Mouse (Mus musculus) midbrain, embryonic 13.5 days (tissue): Measurements from ENCODE around the gene Tgfb3. TPM values are rescaled to one million over a fixed set of nuclear protein-coding genes. Genes with fewer than 3 reads are reported as not detected.

Experiments
- ATAC-seq: fragments of 200-750 bp; cut with Nextera tagmentation; 2 replicates; pipeline ENCODE4 v1.8.0; 2017; ENCODE audit warnings: mild to moderate bottlenecking, moderate TSS enrichment, moderate library complexity
- H3K27ac ChIP-seq: fragments of 300-500 bp; sonication (generic); 2 replicates; pipeline ENCODE4 v1.5.1; 2015; ENCODE audit warnings: inconsistent platforms, mild to moderate bottlenecking, moderate library complexity
- H3K27me3 ChIP-seq: fragments of 300-500 bp; sonication (generic); 2 replicates; pipeline ENCODE4 v1.6.1; 2015; ENCODE audit warnings: mild to moderate bottlenecking, inconsistent platforms
- H3K36me3 ChIP-seq: fragments of 300-500 bp; sonication (generic); 2 replicates; pipeline ENCODE4 v1.6.1; 2015; ENCODE audit warnings: mild to moderate bottlenecking, inconsistent platforms
- H3K4me1 ChIP-seq: fragments of 300-500 bp; sonication (generic); replicated peaks from 2 replicates; pipeline ENCODE4 v1.6.1; 2015; ENCODE audit warnings: inconsistent platforms
- H3K4me2 ChIP-seq: fragments of 300-500 bp; sonication (generic); replicated peaks from 2 replicates; pipeline ENCODE4 v1.6.1; 2015; ENCODE audit warnings: moderate library complexity, mild to moderate bottlenecking, inconsistent platforms
- H3K4me3 ChIP-seq: fragments of 300-500 bp; sonication (generic); replicated peaks from 2 replicates; pipeline ENCODE4 v1.5.1; 2015; ENCODE audit warnings: mild to moderate bottlenecking, inconsistent platforms
- H3K9ac ChIP-seq: fragments of 300-500 bp; sonication (generic); replicated peaks from 2 replicates; pipeline ENCODE4 v1.6.1; 2015; ENCODE audit warnings: mild to moderate bottlenecking, inconsistent platforms
- H3K9me3 ChIP-seq: fragments of 300-500 bp; sonication (generic); 2 replicates; pipeline ENCODE4 v1.6.1; 2016; ENCODE audit warnings: mild to moderate bottlenecking, inconsistent platforms
- WGBS: fragments of 180-500 bp; shearing (Covaris S2); methylation state at CpG from one replicate; pipeline ENCODE4 v1.1.7; 2015; 5-methylcytosine and 5-hydroxymethylcytosine counted together
- polyA plus RNA-seq: library from polyadenylated mRNA; unstranded; fragments of >200 nt; fragmentation: Nextera tagmentation; extraction: Ambion mirVana; gene quantifications from 2 replicates; pipeline ENCODE4 v1.2.1, GENCODE M21; 2015

Gene Tgfb3
- polyA plus RNA-seq, 1 experiment from 2014 or later = 3.4 TPM

GRCm38 (mm10) chr12:86025480-86025879 lies 53.4 kb downstream of the Tgfb3 start:
- H3K27ac ChIP-seq = no peak overlapping the region
- WGBS = 91% methylated on average over 6 of the region's 6 CpGs
- H3K36me3 ChIP-seq = peaks cover 9% of the 10 kb centered on the region; the same call in 1 of the 2 replicates
- no peaks in the 10 kb centered on the region for H3K27me3 ChIP-seq
- H3K4me2 ChIP-seq = no peak overlapping the region
- no peak overlapping the region for H3K4me3 ChIP-seq
- H3K9me3 ChIP-seq = no peaks in the 10 kb centered on the region
- H3K4me1 ChIP-seq = peaks cover 6% of the 10 kb centered on the region; the same call in 1 of the 2 replicates
- ATAC-seq = no peak
- H3K9ac ChIP-seq = no peak overlapping the region

- Histone ChIP-seq H3K27me3 (no peaks in the 10 kb centered on the region), H3K4me1 (peaks cover 6% of the 10 kb centered on the region; the same call in 1 of the 2 replicates), H3K9ac (no peak overlapping the region), H3K27ac (no peak overlapping the region), H3K36me3 (peaks cover 9% of the 10 kb centered on the region; the same call in 1 of the 2 replicates), H3K4me3 (no peak overlapping the region), H3K4me2 (no peak overlapping the region), H3K9me3 (no peaks in the 10 kb centered on the region)
- no peak for ATAC-seq
- WGBS = 61% methylated on average over 4 of the region's 4 CpGs
These were observed 54.4 kb downstream of the Tgfb3 start for GRCm38 (mm10) chr12:86024426-86024825.

- no peak overlapping the region for H3K4me2 ChIP-seq
- H3K27me3 ChIP-seq = no peaks in the 10 kb centered on the region
- no peak overlapping the region for H3K4me3 ChIP-seq
- peaks cover 6% of the 10 kb centered on the region; the same call in 1 of the 2 replicates for H3K4me1 ChIP-seq
- H3K36me3 ChIP-seq = peaks cover 9% of the 10 kb centered on the region; the same call in 1 of the 2 replicates
- H3K9me3 ChIP-seq = no peaks in the 10 kb centered on the region
- 77% methylated on average over 4 of the region's 4 CpGs for WGBS
- no peak for ATAC-seq
- no peak overlapping the region for H3K9ac ChIP-seq
- H3K27ac ChIP-seq = no peak overlapping the region
These were observed 55.6 kb downstream of the Tgfb3 start for GRCm38 (mm10) chr12:86023081-86023871.

GRCm38 (mm10) chr12:86022282-86022984 lies 56.4 kb downstream of the Tgfb3 start:
- H3K27ac ChIP-seq = no peak overlapping the region
- H3K4me3 ChIP-seq = no peak overlapping the region
- no peaks in the 10 kb centered on the region for H3K9me3 ChIP-seq
- no peak for ATAC-seq
- H3K27me3 ChIP-seq = no peaks in the 10 kb centered on the region
- peaks cover 6% of the 10 kb centered on the region; the same call in 1 of the 2 replicates for H3K4me1 ChIP-seq
- 85% methylated on average over 9 of the region's 9 CpGs for WGBS
- no peak overlapping the region for H3K4me2 ChIP-seq
- peaks cover 9% of the 10 kb centered on the region; the same call in 1 of the 2 replicates for H3K36me3 ChIP-seq
- H3K9ac ChIP-seq = no peak overlapping the region

- no peak overlapping the region for H3K9ac ChIP-seq
- 90% methylated on average over 6 of the region's 6 CpGs for WGBS
- no peak overlapping the region for H3K4me2 ChIP-seq
- peaks cover 9% of the 10 kb centered on the region; the same call in 1 of the 2 replicates for H3K36me3 ChIP-seq
- no peak overlapping the region for H3K4me3 ChIP-seq
- peaks cover 6% of the 10 kb centered on the region; the same call in 1 of the 2 replicates for H3K4me1 ChIP-seq
- H3K9me3 ChIP-seq = no peaks in the 10 kb centered on the region
- no peak for ATAC-seq
- H3K27me3 ChIP-seq = no peaks in the 10 kb centered on the region
- no peak overlapping the region for H3K27ac ChIP-seq
These were observed 57.3 kb downstream of the Tgfb3 start for GRCm38 (mm10) chr12:86021583-86021982.

- no peak overlapping the region for H3K4me2 ChIP-seq
- no peak overlapping the region for H3K4me3 ChIP-seq
- peaks cover 13% of the 10 kb centered on the region; the same call in 1 of the 2 replicates for H3K36me3 ChIP-seq
- H3K9me3 ChIP-seq = no peaks in the 10 kb centered on the region
- H3K27ac ChIP-seq = no peak overlapping the region
- ATAC-seq = no peak
- H3K9ac ChIP-seq = no peak overlapping the region
- WGBS = 64% methylated on average over 5 of the region's 5 CpGs
- no peaks in the 10 kb centered on the region for H3K4me1 ChIP-seq
- H3K27me3 ChIP-seq = no peaks in the 10 kb centered on the region
These were observed 61.5 kb downstream of the Tgfb3 start for GRCm38 (mm10) chr12:86017360-86017759.

GRCm38 (mm10) chr12:86015114-86015513 lies 63.7 kb downstream of the Tgfb3 start:
- Histone ChIP-seq H3K27ac (no peak overlapping the region), H3K36me3 (peaks cover 8% of the 10 kb centered on the region; the same call in 1 of the 2 replicates), H3K27me3 (no peaks in the 10 kb centered on the region), H3K4me1 (no peaks in the 10 kb centered on the region), H3K4me2 (no peak overlapping the region), H3K9ac (no peak overlapping the region), H3K4me3 (no peak overlapping the region), H3K9me3 (no peaks in the 10 kb centered on the region)
- WGBS = 84% methylated on average over 2 of the region's 2 CpGs
- no peak for ATAC-seq

GRCm38 (mm10) chr12:86014621-86015020 lies 64.2 kb downstream of the Tgfb3 start:
- H3K4me1 ChIP-seq = no peaks in the 10 kb centered on the region
- no peaks in the 10 kb centered on the region for H3K9me3 ChIP-seq
- no peak overlapping the region for H3K4me3 ChIP-seq
- H3K27ac ChIP-seq = no peak overlapping the region
- no peaks in the 10 kb centered on the region for H3K27me3 ChIP-seq
- H3K36me3 ChIP-seq = peaks cover 8% of the 10 kb centered on the region; the same call in 1 of the 2 replicates
- WGBS = 81% methylated on average over 3 of the region's 3 CpGs
- ATAC-seq = no peak
- H3K4me2 ChIP-seq = no peak overlapping the region
- no peak overlapping the region for H3K9ac ChIP-seq

GRCm38 (mm10) chr12:86014174-86014573 lies 64.7 kb downstream of the Tgfb3 start:
- H3K4me1 ChIP-seq = no peaks in the 10 kb centered on the region
- 88% methylated on average over 2 of the region's 2 CpGs for WGBS
- H3K36me3 ChIP-seq = peaks cover 8% of the 10 kb centered on the region; the same call in 1 of the 2 replicates
- no peaks in the 10 kb centered on the region for H3K27me3 ChIP-seq
- ATAC-seq = no peak
- no peak overlapping the region for H3K9ac ChIP-seq
- H3K4me2 ChIP-seq = no peak overlapping the region
- H3K9me3 ChIP-seq = no peaks in the 10 kb centered on the region
- H3K4me3 ChIP-seq = no peak overlapping the region
- no peak overlapping the region for H3K27ac ChIP-seq

- H3K36me3 ChIP-seq = peaks cover 8% of the 10 kb centered on the region; the same call in 1 of the 2 replicates
- no peaks in the 10 kb centered on the region for H3K9me3 ChIP-seq
- H3K9ac ChIP-seq = no peak overlapping the region
- no peaks in the 10 kb centered on the region for H3K27me3 ChIP-seq
- no peak for ATAC-seq
- 82% methylated on average over 2 of the region's 2 CpGs for WGBS
- H3K4me2 ChIP-seq = no peak overlapping the region
- H3K27ac ChIP-seq = no peak overlapping the region
- no peak overlapping the region for H3K4me3 ChIP-seq
- H3K4me1 ChIP-seq = no peaks in the 10 kb centered on the region
These were observed 66.6 kb downstream of the Tgfb3 start for GRCm38 (mm10) chr12:86012195-86012594.

- Histone ChIP-seq H3K27me3 (no peaks in the 10 kb centered on the region), H3K27ac (no peak overlapping the region), H3K9ac (no peak overlapping the region), H3K4me3 (no peak overlapping the region), H3K4me2 (no peak overlapping the region), H3K9me3 (no peaks in the 10 kb centered on the region), H3K4me1 (no peaks in the 10 kb centered on the region), H3K36me3 (peaks cover 8% of the 10 kb centered on the region; the same call in 1 of the 2 replicates)
- no peak for ATAC-seq
- 86% methylated on average over 5 of the region's 5 CpGs for whole genome bisulfite sequencing
These were observed 68.2 kb downstream of the Tgfb3 start for GRCm38 (mm10) chr12:86010656-86011055.

- Histone ChIP-seq H3K9me3 (no peaks in the 10 kb centered on the region), H3K9ac (no peak overlapping the region), H3K4me3 (no peak overlapping the region), H3K4me1 (no peaks in the 10 kb centered on the region), H3K27ac (no peak overlapping the region), H3K36me3 (no peaks in the 10 kb centered on the region), H3K4me2 (no peak overlapping the region), H3K27me3 (no peaks in the 10 kb centered on the region)
- 72% methylated on average over 3 of the region's 3 CpGs for WGBS
- ATAC-seq = no peak
These were observed 71.5 kb downstream of the Tgfb3 start for GRCm38 (mm10) chr12:86007377-86007776.
